Mouse (Mus musculus): ENCODE data around the gene Tmem74b.

Gene Tmem74b

GRCm38 (mm10) chr2:151740741-151741526, 39.1 kb downstream of the Tmem74b start:
- DNase-seq (ENCODE audit: low read depth, low spot score) = peak; percentile 81

GRCm38 (mm10) chr2:151742084-151742483, 40.3 kb downstream of the Tmem74b start:
- peak; percentile 34 for DNase-seq (ENCODE audit: low read depth, low spot score)

GRCm38 (mm10) chr2:151742850-151743679, 41.3 kb downstream of the Tmem74b start:
- peak; percentile 36 for DNase-seq (ENCODE audit: low read depth, low spot score)

GRCm38 (mm10) chr2:151743845-151744244, 42.0 kb downstream of the Tmem74b start, which contains the start of gene Psmf1:
Psmf1 (minus strand) TSS chr2:151744186.
- no peak for DNase-seq (ENCODE audit: low read depth, low spot score)

- DNase-seq (ENCODE audit: low read depth, low spot score) = peak; percentile 57
Observed at GRCm38 (mm10) chr2:151747847-151748705, 46.3 kb downstream of the Tmem74b start.

- no peak for DNase-seq (ENCODE audit: low read depth, low spot score)
Observed at GRCm38 (mm10) chr2:151751330-151751729, 49.5 kb downstream of the Tmem74b start.

- DNase-seq (ENCODE audit: low read depth, low spot score) = no peak
Observed at GRCm38 (mm10) chr2:151756277-151757061, 54.7 kb downstream of the Tmem74b start.

- DNase-seq (ENCODE audit: low read depth, low spot score) = no peak
Observed at GRCm38 (mm10) chr2:151757451-151757850, 55.6 kb downstream of the Tmem74b start.

- no peak for DNase-seq (ENCODE audit: low read depth, low spot score)
Observed at GRCm38 (mm10) chr2:151758806-151759353, 57.1 kb downstream of the Tmem74b start.

Data from c-Kit-negative CD71-positive TER-119-positive erythroid progenitor cells, embryonic 14.5 days (primary cell).